Mouse (Mus musculus) right cerebral cortex, postnatal 25 days (tissue): ENCODE measurements around the gene Tagln2.
A peak's percentile ranks its signal among the peaks of the same experiment; 100 is the strongest.

Source experiments
- DNase-seq: peaks from one replicate; pipeline ENCODE4 v3.0.0; 2022

The Tagln2 gene

DNA sequence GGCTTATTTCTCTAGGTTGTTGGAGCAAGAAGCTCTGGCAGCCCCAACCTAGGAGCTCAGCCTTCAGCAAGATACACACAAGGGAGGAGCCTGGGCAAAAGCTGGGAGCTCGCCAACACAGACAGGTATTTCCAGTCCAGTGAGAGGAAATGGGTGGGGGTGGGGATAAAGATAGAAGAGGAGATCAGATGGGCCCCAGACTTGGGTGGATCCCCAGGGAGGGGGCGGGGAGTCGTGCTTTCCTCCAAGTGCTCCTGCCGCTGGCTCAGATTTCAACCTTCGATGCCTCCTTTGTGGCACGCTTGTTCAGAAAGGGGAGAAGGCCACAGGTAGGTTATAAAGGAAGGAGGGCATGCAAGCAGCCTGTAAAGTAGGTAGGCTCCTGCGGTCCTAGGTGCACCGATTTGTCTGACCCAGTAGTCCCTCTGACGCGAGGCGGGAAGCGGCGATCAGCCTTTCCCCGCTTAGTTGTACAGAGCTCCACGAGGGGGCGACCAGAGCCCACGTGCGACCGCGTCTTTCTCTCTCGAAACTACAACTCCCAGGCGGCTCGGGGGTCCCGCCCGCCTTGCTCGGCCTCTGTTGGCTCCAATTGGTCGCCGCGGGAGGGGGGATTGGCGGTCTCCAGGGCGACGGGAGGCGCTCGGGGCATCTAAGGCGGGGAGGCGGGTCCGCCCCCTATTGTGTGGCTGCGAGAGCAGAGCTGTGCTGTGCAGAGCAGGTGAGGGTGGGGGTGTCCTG, 18.1 kb upstream of the Tagln2 start, which contains the start of gene Igsf9:
Gene Igsf9, plus strand, starts transcription at position 249 of the 741 bp plus-strand sequence.
- DNase-seq = peak; percentile 93

DNA sequence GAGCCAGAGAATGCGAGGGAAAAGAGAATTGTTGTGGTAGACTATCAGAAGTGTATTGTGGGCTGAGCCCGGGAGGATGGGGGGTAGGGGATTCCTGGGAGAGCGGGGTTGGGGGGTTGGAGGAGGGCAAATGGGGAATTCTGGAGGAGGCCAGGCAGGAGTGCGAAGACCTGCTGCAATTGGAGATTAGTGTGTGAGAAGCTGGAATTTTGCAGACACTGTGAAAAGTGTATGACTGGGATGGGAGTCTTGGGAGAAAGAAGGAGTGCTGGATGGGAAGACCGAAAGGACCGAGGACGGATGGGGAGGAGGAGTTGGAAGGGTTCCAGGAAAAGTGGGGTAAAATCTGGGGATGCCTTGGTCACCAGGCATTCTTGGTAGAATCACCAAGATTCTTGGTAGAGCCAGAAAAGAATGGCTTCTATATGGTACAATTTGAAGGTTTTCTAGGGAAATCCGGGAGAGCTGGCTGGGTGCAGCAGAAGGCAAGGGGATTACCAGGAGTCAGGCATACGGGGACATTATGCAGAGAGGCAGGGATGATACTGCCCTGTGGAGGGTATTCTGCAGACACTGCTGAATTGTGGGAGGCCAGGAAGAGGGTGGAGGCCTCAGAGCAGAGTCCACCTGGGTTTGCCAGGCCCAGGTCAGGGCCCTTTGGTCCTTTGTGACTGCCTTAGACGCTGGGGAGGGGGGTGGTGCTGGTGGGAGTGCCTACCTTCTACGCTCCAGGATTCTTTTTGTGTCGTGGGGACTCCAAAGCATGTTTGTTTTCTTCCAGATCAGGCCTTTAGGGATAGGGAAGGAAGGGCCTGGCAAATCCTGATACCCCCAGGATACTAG, 17.1 kb upstream of the Tagln2 start:
- no peak for DNase-seq

DNA sequence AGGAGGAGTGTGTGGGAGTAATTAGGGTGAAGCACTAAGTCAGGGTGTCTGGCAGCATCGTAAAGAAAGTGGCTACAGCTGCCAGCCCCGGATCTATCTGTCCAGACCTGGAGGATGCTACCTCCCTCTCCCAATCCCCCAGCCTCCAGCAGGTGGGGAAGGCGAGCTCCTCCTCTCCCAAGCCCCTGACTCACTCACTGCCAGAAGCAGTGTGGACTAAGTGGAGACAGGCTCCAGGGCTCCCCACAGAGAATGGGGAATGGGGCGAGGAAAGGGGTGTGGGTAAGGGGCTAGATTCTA, 16.5 kb upstream of the Tagln2 start:
- DNase-seq = no peak

DNA sequence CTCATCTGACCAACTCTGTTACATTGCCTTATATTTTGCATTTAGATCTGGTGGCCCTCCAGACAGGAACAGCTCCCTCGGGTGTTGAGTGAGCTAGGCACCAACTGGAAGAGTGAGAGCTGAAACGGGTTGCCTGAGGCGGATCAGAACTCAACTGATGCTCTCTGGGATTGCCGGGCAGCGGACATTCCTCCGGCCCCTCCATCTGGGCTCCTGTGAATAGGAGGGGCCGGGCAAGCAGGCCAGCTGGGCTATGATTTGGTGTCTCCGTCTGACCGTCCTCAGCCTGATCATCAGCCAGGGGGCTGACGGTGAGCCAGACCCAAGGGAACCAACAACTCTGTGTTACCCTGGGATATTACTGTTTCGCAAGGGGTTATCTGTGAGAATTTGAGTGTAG, 15.6 kb upstream of the Tagln2 start:
- DNase-seq = no peak

DNA sequence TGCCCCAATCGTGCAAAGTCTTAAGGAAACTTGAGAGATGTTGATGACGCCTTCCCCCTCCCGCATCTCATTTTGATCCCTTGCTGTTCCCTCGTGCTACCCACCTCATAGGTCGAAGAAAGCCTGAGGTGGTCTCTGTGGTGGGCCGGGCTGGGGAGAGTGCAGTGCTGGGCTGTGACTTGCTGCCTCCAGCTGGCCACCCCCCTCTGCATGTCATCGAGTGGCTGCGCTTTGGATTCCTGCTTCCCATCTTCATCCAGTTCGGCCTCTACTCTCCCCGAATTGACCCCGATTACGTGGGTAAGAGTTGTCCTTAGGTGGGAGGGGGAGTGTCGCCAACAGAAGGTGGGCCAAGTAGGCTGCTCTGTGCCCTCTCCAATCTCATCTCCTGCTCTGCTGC, 15.2 kb upstream of the Tagln2 start:
- no peak for DNase-seq

DNA sequence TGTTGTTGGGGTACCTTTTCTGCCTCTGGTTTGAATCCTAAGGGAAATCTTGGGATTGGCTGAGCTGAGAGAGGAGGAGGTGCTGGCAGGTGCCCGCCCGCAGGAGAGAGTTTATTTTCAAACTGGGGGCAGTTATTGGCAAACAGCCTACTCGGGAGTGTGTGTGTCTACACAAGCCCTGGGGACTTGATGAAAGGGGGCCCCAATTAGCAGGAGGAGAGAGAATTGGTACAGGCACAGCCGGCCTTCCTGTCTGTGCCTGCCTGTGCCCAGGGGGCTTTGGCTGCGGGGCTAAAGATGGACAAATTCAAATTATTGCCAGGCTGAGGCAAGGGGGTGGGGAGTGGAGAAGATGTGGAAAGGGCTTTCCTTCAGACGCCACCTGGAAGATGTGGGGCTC, 14.0 kb upstream of the Tagln2 start:
- no peak for DNase-seq

DNA sequence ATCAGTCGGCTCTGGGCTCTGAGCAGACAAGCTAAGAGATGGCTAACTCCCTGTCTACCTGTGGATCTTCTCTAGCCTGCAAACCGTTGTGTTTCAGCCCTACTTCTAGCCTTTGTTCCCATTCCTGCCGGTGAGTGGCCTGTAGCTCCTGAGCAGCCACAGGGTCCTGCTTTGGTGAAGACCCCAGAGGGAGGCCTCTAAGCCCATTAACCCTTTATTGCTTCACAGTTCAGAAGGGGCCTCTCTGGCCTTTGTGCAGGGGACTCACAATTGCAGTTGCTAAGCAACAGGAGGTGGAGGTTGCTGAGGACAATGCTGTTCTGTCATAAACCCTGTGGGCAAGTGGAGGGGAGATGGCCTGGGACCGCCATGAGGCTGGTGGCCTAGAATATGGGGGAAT, 13.6 kb upstream of the Tagln2 start:
- no peak for DNase-seq

DNA sequence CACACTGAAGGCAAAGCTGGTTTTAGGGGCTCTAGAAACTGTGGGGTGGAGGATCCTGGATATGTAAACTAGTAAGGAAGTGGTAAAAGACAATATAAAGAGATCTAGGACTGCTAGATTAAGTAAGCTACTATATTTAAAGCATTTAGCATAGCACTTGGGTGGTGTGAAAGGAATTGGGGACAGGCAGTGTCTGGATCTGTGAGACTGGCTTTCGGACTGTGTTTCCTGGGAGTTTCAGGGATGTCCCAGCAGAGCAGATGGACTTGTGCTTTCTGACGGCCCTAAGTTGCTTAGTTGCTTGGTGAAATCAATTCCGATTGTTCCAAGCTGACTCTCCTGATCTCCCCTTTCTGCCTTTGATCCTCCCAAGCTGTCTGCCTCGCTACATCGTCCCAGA, 13.2 kb upstream of the Tagln2 start:
- no peak for DNase-seq

DNA sequence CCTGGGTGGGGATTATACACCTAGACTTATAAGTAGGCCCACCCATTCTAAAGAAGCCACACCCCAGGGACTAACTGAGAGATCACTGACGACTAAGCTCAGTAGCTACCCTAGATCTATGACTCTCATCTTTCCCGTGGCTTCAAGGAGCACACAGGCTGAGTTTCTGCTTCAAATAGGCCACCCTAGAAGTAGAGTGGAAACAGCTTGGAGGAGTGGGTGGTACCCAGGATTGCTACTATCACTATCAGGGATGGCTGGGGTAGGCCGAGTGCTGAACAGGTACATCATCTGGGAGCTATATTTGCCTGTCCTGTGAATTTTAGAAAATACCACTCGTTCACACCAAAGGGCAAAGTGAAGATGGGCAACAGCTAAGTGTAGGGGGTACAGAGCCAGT, 12.0 kb upstream of the Tagln2 start:
- no peak for DNase-seq

DNA sequence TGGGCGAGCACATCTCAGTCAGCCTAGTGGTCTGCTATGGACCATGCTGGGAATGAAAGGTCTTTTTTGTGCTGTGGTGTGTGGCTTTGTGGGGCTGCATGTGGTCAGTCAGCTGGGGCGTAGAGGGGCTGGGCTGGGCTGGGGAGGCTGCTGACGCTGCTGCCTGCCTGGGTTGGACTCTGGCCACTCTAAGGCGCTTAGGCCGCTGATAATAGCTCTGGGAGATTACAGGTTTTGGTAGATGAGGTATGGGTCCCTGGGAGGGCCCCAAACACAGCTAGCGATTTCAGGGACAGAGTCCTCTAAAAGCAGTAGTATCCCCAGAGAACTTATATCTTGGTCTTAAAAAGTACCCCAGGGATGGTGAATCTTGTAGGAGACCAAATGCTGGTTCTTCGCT, 11.0 kb upstream of the Tagln2 start:
- DNase-seq = no peak

DNA sequence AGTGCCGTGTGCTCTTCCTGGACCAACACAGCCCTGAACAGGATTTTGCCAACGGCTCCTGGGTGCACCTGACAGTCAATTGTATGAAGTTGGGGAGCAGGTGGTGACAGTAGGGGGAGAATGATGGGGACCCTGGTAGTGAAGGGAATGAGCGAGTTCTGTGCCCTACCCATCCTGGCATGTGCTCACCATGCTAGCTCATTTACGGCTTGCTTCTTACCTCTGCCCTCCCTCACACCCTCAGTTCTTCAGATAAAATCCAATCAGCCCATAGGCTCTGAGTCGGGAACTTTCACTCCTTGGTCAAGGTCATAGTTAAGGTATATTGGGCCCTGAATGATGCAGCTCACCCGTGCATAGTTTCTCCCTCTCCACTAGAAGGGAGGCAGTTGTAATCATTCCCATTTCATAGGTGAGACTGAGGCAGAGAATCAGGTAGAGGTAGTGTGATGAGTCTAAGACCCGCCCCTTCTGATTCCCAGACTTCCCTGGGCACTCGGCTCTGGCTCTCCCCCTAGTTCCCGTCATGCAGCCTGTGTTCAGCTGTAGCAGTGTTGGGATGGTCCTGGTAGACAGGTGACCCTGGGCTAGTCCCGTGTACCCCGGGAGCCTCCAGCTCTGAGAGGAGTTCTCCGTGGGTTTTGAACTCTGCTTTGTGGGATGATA, 10.1 kb upstream of the Tagln2 start:
- no peak for DNase-seq

DNA sequence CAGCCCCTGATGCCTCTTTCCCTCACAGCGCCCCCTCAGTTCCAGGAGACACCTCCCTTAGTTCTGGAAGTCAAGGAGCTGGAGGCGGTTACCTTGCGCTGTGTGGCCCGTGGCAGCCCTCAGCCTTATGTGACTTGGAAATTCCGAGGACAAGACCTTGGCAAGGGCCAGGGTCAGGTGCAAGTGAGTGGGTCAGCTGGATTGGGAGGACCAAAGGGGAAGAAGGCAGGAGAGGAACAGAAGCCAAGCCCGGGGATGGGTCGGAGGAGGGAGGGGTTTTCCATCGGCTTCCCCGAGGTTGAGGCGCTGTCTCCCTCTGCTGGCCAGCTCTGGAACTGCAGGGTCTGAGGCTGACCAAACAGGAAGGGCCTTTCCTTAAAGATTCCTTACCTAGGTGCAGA, 9.6 kb upstream of the Tagln2 start:
- peak; percentile 87 for DNase-seq

DNA sequence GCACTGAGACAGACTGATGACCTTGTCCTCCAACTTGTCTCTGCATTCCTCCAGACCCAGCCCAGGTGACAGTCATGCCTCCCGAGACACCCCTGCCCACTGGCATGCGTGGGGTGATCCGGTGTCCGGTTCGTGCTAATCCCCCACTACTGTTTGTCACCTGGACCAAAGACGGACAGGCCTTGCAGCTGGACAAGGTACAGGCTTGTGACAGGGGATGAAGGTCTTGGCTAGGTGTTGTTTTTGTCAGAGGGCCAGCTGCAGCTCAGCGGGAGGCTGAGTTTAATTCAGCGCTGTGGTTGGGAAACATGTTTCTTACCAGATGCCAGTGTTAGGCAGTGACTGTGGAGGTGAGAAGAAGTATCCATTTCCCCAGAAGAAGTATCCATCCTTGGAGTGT, 7.8 kb upstream of the Tagln2 start:
- DNase-seq = no peak

DNA sequence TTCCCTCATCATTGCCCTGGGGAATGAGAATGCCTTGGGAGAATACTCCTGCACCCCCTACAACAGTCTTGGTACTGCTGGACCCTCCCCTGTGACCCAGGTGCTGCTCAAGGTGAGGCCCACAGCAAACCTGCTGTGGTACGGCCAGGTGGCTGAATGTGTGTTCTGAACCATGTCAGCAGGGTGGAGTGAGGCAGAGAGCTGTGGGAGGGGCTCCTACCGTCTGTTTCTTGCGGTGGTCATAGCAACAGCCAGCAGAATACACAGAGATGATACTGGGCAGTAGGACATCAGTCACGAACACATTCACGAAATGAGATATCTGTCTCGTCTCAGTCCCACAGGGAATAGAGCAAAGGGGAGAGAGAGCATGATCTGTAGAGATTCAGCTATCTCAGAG, 6.3 kb upstream of the Tagln2 start:
- DNase-seq = no peak

DNA sequence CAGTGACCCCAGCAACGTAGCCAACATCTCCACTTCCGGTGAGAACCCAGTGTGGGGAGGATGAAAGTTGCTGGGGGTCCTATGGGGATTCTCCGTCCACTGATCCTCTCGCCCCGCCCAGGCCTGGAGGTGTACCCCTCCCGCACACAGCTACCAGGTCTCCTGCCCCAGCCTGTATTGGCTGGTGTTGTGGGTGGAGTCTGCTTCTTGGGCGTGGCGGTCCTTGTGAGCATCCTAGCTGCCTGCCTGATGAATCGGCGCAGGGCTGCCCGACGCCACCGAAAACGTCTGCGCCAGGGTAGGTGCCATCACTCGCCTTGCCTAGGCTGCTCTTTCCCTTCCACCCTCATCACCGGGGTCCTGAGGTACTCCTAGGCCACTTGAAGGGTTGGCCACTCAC, 3.8 kb upstream of the Tagln2 start:
- DNase-seq = no peak

DNA sequence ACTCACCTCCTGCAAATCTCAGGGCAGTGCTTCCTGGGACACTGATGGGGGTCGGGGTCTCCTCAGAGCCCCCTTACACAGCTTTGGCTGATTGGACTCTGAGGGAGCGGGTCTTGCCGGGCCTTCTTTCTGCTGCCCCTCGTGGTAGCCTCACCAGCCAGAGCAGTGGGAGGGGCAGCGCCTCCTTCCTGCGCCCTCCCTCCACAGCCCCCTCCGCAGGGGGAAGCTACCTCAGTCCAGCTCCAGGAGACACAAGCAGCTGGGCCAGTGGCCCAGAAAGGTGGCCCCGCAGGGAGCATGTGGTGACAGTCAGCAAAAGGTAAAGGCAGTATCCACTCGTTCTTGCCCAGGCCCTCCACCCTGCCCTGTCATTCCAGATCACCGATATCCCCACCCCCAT, 2.4 kb upstream of the Tagln2 start:
- no peak for DNase-seq

DNA sequence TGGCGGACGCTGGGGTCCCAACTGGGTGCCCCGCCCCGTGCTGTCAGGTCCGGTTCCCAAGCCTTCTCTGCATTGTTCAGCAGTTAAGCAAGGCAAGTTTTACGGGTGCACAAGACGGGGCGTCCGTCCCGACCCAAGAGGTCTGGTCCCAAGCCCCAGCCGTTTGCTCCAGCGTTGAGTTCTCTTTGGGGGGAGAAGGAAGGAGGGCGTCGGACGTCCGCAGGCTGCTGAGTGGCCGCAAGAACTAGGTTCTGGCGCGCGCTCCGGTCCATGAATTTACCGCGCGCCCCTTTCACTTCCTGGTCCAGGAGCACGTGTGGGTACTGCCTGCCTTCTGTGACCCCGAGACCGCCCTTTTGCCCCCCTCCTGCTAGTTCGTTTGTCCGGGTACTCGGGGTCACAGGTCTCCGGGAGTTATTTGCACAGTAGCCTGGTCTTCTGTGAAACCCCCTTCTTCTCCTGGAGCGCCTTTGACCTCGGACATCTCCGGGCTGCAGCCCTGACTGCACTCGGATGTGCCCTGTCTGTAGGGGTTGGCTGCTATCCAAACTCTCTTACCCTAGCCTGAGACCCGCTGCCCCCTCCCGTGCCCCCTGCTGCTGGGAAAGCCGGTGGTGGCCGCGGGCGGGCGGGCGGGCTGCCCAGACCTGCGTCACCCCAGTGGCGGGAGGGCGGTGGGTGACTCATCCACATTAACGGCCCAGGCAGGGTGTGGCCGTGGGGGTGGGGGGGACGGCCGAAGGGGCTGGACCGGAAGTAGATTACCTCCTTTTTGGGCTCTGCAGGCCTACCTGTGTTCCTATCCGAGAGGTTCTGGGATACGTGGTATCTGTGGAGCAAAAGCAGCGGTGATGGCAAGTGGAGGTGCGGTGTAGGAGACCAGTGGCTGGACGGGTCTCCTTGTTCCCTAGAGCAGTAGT, 864 bp downstream of the Tagln2 start:
- no peak for DNase-seq

DNA sequence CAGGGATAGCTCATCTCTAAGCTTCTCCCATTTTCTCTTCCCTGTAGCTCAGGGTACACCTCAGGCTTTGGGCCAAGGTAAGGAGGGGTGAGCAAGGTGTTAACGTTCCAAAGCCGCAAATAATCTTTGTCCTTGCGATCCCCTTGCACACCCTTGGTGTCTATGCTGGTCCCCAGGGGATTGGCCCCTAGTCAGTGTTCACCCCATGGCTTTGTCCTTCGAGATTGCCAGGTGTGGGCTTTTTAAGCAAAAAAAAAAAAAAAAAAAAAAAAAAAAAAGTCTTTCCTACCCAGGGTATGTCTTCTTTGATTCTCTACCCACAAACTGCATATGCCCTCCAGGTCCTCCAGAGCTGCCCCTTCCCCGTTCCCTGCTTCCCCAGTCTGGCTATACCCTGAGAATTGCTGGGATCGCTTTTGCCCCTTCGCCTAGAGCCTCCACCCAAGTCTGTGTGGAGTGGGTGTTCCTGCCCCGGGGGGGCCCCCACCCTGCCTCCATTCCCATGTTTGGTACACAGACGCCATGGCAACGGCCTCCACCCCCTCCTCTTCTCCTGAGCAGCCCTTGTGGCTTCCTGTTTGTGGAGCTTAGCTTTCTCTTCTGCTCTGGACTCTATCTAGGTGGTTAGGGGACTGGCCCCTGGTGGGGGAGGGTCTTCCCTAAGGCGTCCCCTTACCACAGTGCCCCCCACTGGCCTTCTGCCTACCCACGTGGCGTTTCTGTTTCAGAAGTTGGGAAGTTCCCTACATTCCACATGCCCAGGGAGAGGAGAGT, 1.7 kb downstream of the Tagln2 start:
- no peak for DNase-seq

DNA sequence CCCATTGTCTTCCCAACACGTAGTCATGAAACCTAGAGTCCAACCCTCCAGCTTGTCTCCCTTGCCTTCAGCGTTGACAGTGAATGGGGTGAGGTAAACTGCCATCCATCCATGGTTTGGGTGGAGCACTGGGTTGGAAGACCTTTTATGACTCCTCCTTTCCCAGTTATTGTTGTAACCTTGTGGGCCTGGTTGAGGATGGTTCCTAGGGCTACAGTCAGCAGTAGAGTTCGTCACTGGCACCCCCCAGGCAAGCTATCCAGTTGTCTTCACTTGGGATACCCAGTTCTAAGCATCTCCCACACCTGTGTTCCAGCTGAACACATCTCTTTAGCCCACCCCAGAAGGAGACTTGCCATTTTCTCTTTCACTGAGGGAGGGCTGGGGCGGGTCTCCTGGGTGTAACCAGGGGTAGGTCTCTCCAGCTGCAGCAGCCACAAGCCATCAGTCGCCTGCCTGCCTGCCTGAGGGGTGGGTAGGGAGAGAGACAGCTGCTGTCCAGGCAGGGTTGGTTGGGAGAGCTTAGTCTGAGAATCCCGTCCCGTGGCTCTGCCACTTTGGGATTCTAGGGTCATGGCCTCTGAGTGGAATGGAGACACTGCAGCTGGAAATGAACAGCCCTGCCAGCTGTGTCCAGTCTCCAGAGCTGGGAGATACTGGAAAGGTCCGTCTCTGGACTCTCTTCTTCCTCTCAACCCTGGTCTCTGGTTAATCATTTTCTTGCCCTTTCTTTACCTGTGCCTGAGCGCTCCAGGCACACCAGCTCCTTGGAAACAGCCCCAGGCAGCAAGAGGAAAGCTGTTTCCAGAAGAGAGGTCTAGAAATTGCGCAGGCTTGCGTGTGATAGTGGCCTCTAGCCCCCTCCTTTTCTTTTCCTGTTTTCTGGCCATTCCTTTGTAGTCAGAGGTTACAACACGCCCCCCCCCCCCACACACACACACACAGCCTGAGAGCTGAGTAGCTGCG, 2.6 kb downstream of the Tagln2 start:
- DNase-seq = no peak

DNA sequence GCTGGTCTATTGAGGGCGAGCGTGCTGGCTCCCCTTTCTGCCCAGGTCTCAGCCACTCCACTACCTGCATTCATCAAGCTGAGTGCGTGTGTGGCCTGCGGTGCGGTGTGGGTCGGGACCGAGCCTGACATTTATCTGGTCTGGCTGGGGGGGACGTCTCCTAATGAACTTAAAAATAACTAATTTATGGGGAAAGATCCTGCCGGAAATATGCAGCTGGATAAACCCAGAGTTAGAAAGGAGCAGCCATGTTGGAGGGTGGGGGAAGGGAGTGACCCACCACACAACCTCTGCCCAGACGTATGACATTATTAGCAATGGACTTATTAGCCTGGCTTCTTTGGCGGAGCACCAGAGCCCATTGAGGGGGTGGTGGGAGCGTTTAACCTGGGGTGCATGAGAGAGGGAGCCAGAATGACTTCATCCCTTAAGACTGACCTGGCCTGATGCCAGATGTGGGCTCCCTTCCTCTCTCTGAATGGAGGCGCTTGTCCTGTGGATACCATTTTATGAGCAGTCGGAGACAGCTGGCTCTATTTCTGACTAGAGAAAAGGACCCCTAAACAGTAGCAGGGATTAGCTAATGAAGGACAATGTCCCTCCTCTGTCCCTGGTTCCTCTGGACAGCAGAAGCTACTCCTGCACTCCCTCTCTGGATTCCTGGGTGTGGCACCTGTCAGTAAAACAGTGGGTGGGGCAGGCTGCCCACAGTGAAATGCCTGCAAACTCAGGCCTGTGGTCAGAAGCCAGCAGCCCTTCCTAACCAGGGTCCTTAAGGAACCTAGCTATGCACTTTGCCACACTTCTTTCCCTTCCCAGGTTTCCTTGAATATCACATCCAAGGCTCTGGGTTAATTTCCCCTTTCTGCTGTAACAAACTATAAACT, 3.5 kb downstream of the Tagln2 start:
- DNase-seq = no peak
